Mouse (Mus musculus) yolk sac, embryonic 10.5 days (tissue): ENCODE results near the gene Pgm2.

Experiments
- DNase-seq: peaks from one replicate; pipeline ENCODE4 v3.0.0-alpha.2; 2017; ENCODE audit warnings: low spot score

Gene Pgm2

DNA sequence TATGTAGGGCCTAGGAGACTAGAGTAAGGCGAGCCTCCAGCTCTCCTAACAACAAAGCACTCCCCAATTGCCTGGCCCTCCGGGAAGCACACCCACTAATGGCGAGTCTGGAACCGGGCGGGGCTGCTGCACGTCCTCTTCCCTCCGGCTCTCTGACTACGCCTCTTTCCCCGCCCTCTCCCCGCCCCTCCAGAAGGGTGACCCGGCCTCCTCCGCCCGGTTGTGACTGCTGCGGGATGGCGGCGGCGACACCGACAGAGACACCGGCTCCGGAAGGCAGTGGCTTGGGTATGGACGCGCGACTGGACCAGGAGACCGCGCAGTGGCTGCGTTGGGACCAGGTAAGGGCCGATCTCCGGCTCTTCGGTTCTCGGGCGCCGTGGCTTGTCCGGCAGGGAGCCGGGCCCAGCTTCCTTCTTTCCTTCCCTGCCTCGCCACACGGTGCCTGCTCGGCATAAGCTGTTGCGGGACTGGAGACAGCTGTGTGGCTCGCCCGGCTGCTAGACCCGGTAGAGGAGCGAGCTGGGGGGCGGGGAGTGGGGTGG, at the start of gene Pgm2:
Gene Pgm2, plus strand, starts transcription at position 203 of the 545 bp plus-strand sequence.
- peak; percentile 93 for DNase-seq

GRCm38 (mm10) chr5:64043694-64044453, 48.9 kb upstream of the Pgm2 start:
- no peak for DNase-seq

GRCm38 (mm10) chr5:64044790-64045189, 48.0 kb upstream of the Pgm2 start:
- no peak for DNase-seq

DNA sequence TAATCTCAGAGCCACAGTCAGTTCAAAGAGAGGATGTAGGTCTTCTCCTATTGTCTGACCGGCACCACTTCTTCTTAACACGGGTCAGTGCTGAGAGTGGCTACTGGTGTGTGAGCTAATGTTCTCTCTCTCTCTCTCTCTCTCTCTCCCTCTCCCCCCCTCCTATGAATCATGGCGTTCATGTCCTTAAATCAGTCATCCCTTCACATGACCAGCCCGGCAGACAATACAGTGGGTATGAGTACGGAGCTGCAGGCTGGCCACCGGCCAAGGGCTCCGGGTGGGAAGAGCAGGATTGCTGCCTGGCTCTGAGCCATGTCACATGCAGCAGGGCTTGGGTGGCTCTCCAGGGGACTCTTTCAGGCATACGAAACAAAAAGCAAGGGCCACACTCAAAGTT, 47.2 kb upstream of the Pgm2 start:
- DNase-seq: no peak

- DNase-seq: no peak
Measured at GRCm38 (mm10) chr5:64046995-64047394, 45.8 kb upstream of the Pgm2 start.

GRCm38 (mm10) chr5:64047921-64048320, 44.8 kb upstream of the Pgm2 start:
- no peak for DNase-seq

- DNase-seq: no peak
Measured at GRCm38 (mm10) chr5:64048605-64049004, 44.1 kb upstream of the Pgm2 start.

DNA sequence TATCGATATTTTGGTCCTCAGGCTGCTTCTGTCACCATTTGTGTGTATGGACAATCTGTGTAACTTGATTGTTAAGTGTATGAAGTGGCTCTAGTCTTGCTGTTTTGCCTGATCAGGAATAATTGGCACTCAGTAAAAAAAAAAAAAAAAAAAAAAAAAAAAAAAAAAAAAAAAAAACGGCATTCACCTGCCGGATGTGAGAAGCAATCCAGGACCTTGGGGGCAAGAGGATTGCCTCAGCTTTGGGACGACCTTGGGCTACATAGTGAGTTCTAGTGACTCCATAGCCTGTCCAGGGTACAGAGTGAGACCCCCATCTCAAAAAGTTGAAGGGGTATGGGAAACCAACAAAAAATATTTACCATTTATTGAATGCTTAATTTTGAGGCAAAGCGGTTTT, 43.5 kb upstream of the Pgm2 start:
- no peak for DNase-seq

GRCm38 (mm10) chr5:64053010-64053409, 39.7 kb upstream of the Pgm2 start:
- DNase-seq: no peak

GRCm38 (mm10) chr5:64056210-64056609, 36.5 kb upstream of the Pgm2 start:
- DNase-seq: no peak

GRCm38 (mm10) chr5:64060881-64061280, 31.9 kb upstream of the Pgm2 start:
- DNase-seq: no peak

GRCm38 (mm10) chr5:64061643-64062042, 31.1 kb upstream of the Pgm2 start:
- DNase-seq: no peak

GRCm38 (mm10) chr5:64062882-64063621, 29.7 kb upstream of the Pgm2 start:
- no peak for DNase-seq

GRCm38 (mm10) chr5:64063622-64064355, 29.0 kb upstream of the Pgm2 start:
- DNase-seq: no peak

GRCm38 (mm10) chr5:64064401-64064800, 28.3 kb upstream of the Pgm2 start:
- no peak for DNase-seq

- no peak for DNase-seq
Measured at GRCm38 (mm10) chr5:64065497-64066046, 27.2 kb upstream of the Pgm2 start.

GRCm38 (mm10) chr5:64066159-64066558, 26.6 kb upstream of the Pgm2 start:
- no peak for DNase-seq

- DNase-seq: no peak
Measured at GRCm38 (mm10) chr5:64067576-64067975, 25.2 kb upstream of the Pgm2 start.

DNA sequence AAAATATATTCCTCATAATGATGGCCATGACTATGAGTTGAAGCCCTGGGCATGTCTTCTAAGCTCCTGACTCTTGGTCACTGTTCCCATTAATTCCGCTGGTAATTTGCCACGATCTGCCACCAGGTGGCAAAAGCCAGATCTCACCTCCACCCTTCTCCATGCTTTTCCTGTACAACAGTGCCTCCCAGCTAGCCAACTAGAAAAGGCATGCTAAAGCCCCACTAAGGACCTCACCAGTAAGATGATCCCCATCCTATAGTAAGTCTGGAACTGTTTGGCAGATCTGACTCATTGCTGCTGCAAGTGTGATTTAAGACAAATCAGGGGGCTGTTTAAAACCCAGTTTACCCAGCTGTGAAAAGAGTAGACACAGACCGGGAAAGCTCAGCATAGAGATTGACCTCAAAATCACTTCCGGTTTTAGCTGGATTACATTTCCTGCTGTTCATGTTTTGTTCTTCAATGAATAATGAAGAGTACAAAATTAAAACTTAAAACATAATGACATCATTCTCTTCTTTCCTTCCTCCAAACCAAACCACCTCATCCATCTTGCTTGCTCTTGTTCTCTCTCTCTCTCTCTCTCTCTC, 22.6 kb upstream of the Pgm2 start:
- peak; percentile 53 for DNase-seq

GRCm38 (mm10) chr5:64070742-64071476, 21.8 kb upstream of the Pgm2 start:
- no peak for DNase-seq

DNA sequence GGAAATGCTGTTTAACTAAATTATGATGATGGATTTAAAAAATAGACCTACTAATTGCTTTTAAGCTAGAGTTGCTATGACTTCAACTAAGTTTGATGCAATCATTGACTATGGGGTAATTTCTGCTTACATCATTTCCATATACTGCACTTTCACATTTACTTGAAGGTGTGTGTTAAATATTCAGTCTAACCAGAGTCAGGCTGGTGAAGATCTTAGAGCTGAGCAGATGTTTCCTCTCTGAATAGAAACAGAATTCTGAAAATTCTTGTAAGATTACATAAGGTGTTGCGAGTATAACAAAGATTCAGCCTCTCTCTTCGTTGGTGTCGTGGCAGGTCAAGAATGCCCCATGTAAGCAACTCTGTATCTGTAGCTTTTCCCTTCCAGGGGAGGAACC, 18.3 kb upstream of the Pgm2 start:
- no peak for DNase-seq
